Mouse (Mus musculus): ENCODE results near the gene Tmed4.

GRCm38 (mm10) chr11:6259413-6259812 lies 15.3 kb downstream of the Tmed4 start:
- TF ChIP-seq CTCF (IDR thresholded peaks at IDR 0.05) (no peak), EP300 (IDR thresholded peaks at IDR 0.05) (no peak)
